Mouse (Mus musculus) left cerebral cortex, postnatal 4 days (tissue): ENCODE results near the gene Lrrc55. TPM values are rescaled to one million over a fixed set of nuclear protein-coding genes. Genes with fewer than 3 reads are reported as not detected.

Experiments
- DNase-seq: peaks from one replicate; pipeline ENCODE4 v3.0.0-alpha.2; 2022
- intact Hi-C: fragments of 180-260 bp; cut with DNase I; formaldehyde crosslinking; loops from one replicate; pipeline ENCODE4 v1.15.1; 2025
- total RNA-seq, 2 experiments: library from RNA; stranded (reverse); gene quantifications; 2 replicates each; pipeline ENCODE4 v1.2.3; 2021

Gene Lrrc55
- total RNA-seq, 2 experiments from 2014 or later = 53.3 to 54.1 TPM

- no peak for DNase-seq
- intact Hi-C loops = no loop called here
Measured at GRCm38 (mm10) chr2:85172763-85173103, 24.3 kb downstream of the Lrrc55 start.

GRCm38 (mm10) chr2:85172071-85172762 is 24.8 kb downstream of the Lrrc55 start:
- DNase-seq = no peak
- intact Hi-C loops = no loop called here

- no peak for DNase-seq
- intact Hi-C loops = no loop called here
Measured at GRCm38 (mm10) chr2:85168327-85168726, 28.7 kb downstream of the Lrrc55 start.

GRCm38 (mm10) chr2:85167624-85168023 is 29.4 kb downstream of the Lrrc55 start:
- DNase-seq = no peak
- intact Hi-C loops = no loop called here

GRCm38 (mm10) chr2:85163311-85164047 is 33.5 kb downstream of the Lrrc55 start:
- DNase-seq = no peak
- intact Hi-C loops = no loop called here

GRCm38 (mm10) chr2:85161638-85162093 is 35.3 kb downstream of the Lrrc55 start:
- intact Hi-C loops = no loop called here
- DNase-seq = no peak

GRCm38 (mm10) chr2:85160901-85161637 is 35.9 kb downstream of the Lrrc55 start:
- DNase-seq = no peak
- intact Hi-C loops = no loop called here

GRCm38 (mm10) chr2:85157382-85157781 is 39.6 kb downstream of the Lrrc55 start:
- no peak for DNase-seq
- intact Hi-C loops = no loop called here

GRCm38 (mm10) chr2:85156136-85156535 is 40.9 kb downstream of the Lrrc55 start:
- DNase-seq = no peak
- intact Hi-C loops = no loop called here

GRCm38 (mm10) chr2:85155334-85155733 is 41.7 kb downstream of the Lrrc55 start:
- intact Hi-C loops = no loop called here
- no peak for DNase-seq

- no peak for DNase-seq
- intact Hi-C loops = no loop called here
Measured at GRCm38 (mm10) chr2:85151233-85151632, 45.8 kb downstream of the Lrrc55 start.

- DNase-seq = no peak
- intact Hi-C loops = no loop called here
Measured at GRCm38 (mm10) chr2:85150373-85150772, 46.6 kb downstream of the Lrrc55 start.

GRCm38 (mm10) chr2:85147481-85147880 is 49.5 kb downstream of the Lrrc55 start:
- intact Hi-C loops = no loop called here
- no peak for DNase-seq

GRCm38 (mm10) chr2:85145346-85145745 is 51.7 kb downstream of the Lrrc55 start:
- DNase-seq = no peak
- intact Hi-C loops = no loop called here

- intact Hi-C loops = no loop called here
- no peak for DNase-seq
Measured at GRCm38 (mm10) chr2:85144908-85145307, 52.1 kb downstream of the Lrrc55 start.

- intact Hi-C loops = no loop called here
Measured at GRCm38 (mm10) chr2:85140833-85141232, 56.2 kb downstream of the Lrrc55 start.

GRCm38 (mm10) chr2:85139846-85140245 is 57.2 kb downstream of the Lrrc55 start:
- DNase-seq = no peak
- intact Hi-C loops = no loop called here

More at GRCm38 (mm10) chr2:85140833-85141232, 56.2 kb downstream of the Lrrc55 start:
- no peak for DNase-seq

GRCm38 (mm10) chr2:85139393-85139792 is 57.6 kb downstream of the Lrrc55 start:
- intact Hi-C loops = no loop called here

GRCm38 (mm10) chr2:85138143-85138542 is 58.9 kb downstream of the Lrrc55 start:
- intact Hi-C loops = no loop called here
- no peak for DNase-seq

More at GRCm38 (mm10) chr2:85139393-85139792, 57.6 kb downstream of the Lrrc55 start:
- no peak for DNase-seq

GRCm38 (mm10) chr2:85137601-85138140 is 59.3 kb downstream of the Lrrc55 start:
- intact Hi-C loops = no loop called here
- no peak for DNase-seq

GRCm38 (mm10) chr2:85136831-85137520 is 60.0 kb downstream of the Lrrc55 start:
- intact Hi-C loops = no loop called here
- DNase-seq = no peak
